Mouse (Mus musculus) liver, adult 2 months (tissue): ENCODE results near the gene Cdh12.

Source experiments
- CTCF ChIP-seq: fragments of 200-500 bp; IDR thresholded peaks from 2 replicates; pipeline ENCODE4 v1.5.1; 2011; ENCODE audit warnings: low read depth, low read length, control low read depth
- POLR2A ChIP-seq: fragments of 200-500 bp; IDR thresholded peaks from 2 replicates; pipeline ENCODE4 v1.6.1; 2011; ENCODE audit warnings: low read length, control low read depth; ENCODE audit not compliant: insufficient read depth; ENCODE audit errors: extremely low read depth

DNA sequence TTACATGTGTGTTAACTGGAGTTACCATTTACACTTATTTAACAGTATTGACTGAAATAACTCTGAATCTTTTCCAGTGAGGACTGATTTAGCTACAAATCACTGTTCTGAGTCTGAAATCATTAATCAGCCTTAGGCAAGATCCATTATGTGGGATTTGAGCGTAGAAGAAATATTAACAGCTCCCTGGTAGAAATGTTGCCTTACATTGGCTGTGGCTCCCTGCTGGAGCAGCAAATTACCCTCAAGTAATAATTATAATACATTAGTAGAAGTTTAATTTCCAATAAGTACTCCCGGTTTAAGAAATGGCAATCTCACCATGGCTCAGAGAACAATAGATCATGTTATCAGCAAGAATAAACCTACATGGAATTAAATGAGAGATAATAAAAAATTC lies 190.1 kb downstream of the Cdh12 start:
- TF ChIP-seq CTCF (no peak), POLR2A (no peak)
